Mouse (Mus musculus) spleen, adult 2 months (tissue): ENCODE measurements around the gene Ryr1. TPM values are rescaled to one million over a fixed set of nuclear protein-coding genes. Genes with fewer than 3 reads are reported as not detected.

Experiments
- DNase-seq, 2 experiments: peaks; one replicate each; pipeline versions ENCODE4 v3.0.0 to v3.0.0-alpha.2; 2012 to 2021; ENCODE audit warnings: low spot score in 2 of 2, low read depth in 1 of 2
- H3K27ac ChIP-seq: fragments of 200-500 bp; 2 replicates; pipeline ENCODE4 v1.5.1; 2012; ENCODE audit warnings: low read length, inconsistent platforms; ENCODE audit not compliant: insufficient read depth
- H3K27me3 ChIP-seq: fragments of 200-500 bp; 2 replicates; pipeline ENCODE4 v1.6.1; 2012; ENCODE audit warnings: mild to moderate bottlenecking, moderate library complexity, low read length, inconsistent platforms; ENCODE audit not compliant: control insufficient read depth, insufficient read depth
- H3K36me3 ChIP-seq: fragments of 200-500 bp; 2 replicates; pipeline ENCODE4 v1.6.1; 2012; ENCODE audit warnings: mild to moderate bottlenecking, low read length, inconsistent platforms; ENCODE audit not compliant: control insufficient read depth, insufficient read depth
- H3K4me1 ChIP-seq: fragments of 200-500 bp; 2 replicates; pipeline ENCODE4 v1.6.1; 2011; ENCODE audit warnings: inconsistent platforms; ENCODE audit not compliant: control insufficient read depth, insufficient read depth, insufficient read length
- H3K4me3 ChIP-seq: fragments of 200-500 bp; 2 replicates; pipeline ENCODE4 v1.5.1; 2011; ENCODE audit warnings: mild to moderate bottlenecking, inconsistent platforms; ENCODE audit not compliant: insufficient read depth, insufficient read length; ENCODE audit errors: extremely low read depth
- CTCF ChIP-seq: fragments of 200-500 bp; IDR thresholded peaks from 2 replicates; pipeline ENCODE4 v1.5.1; 2011; ENCODE audit warnings: mild to moderate bottlenecking, inconsistent platforms; ENCODE audit not compliant: insufficient read depth, insufficient read length, insufficient replicate concordance; ENCODE audit errors: extremely low read depth
- POLR2A ChIP-seq: fragments of 200-500 bp; IDR thresholded peaks from 2 replicates; pipeline ENCODE4 v1.6.1; 2011; ENCODE audit warnings: low read depth, low read length, inconsistent platforms
- WGBS: fragments of 180-500 bp; shearing (Covaris S2); methylation state at CpG from one replicate; pipeline ENCODE4 v1.1.7; 2018; 5-methylcytosine and 5-hydroxymethylcytosine counted together
- polyA plus RNA-seq: library from polyadenylated mRNA; depleted of rRNA; stranded (reverse); fragments of >200 nt; gene quantifications from 2 replicates; pipeline ENCODE4 v1.2.3, GENCODE M21; 2012

The Ryr1 gene
- polyA plus RNA-seq, 1 experiment = 0.27 TPM

GRCm38 (mm10) chr7:29026811-29027210 lies 98.2 kb downstream of the Ryr1 start:
- Histone ChIP-seq H3K4me3 (no peak overlapping the region), H3K36me3 (no peaks in the 10 kb centered on the region), H3K4me1 (peaks cover 6% of the 10 kb centered on the region; the same call in 1 of the 2 replicates), H3K27ac (no peak overlapping the region), H3K27me3 (no peaks in the 10 kb centered on the region)
- no peak for DNase-seq
- no peak for TF ChIP-seq POLR2A
- no peak for TF ChIP-seq CTCF
- 83% methylated on average over 4 of the region's 4 CpGs for WGBS

- TF ChIP-seq CTCF (no peak), POLR2A (no peak)
- no peak for DNase-seq
- peaks cover 6% of the 10 kb centered on the region; the same call in 1 of the 2 replicates for H3K4me1 ChIP-seq
- H3K27ac ChIP-seq = no peak overlapping the region
- no peak overlapping the region for H3K4me3 ChIP-seq
- no peaks in the 10 kb centered on the region for H3K27me3 ChIP-seq
- no peaks in the 10 kb centered on the region for H3K36me3 ChIP-seq
- 79% methylated on average over 5 of the region's 5 CpGs for WGBS
These were observed 98.8 kb downstream of the Ryr1 start for GRCm38 (mm10) chr7:29026195-29026594.

GRCm38 (mm10) chr7:29025566-29025965 lies 99.4 kb downstream of the Ryr1 start:
- 45% methylated on average over 7 of the region's 7 CpGs for WGBS
- H3K4me3 ChIP-seq = no peak overlapping the region

GRCm38 (mm10) chr7:29023514-29023913 lies 101.5 kb downstream of the Ryr1 start:
- DNase-seq = no peak
- Histone ChIP-seq H3K4me3 (no peak overlapping the region), H3K27ac (no peak overlapping the region), H3K27me3 (peaks cover 7% of the 10 kb centered on the region), H3K4me1 (peaks cover 13% of the 10 kb centered on the region), H3K36me3 (no peaks in the 10 kb centered on the region)
- TF ChIP-seq POLR2A = no peak
- no peak for TF ChIP-seq CTCF
- WGBS = 78% methylated on average over 8 of the region's 8 CpGs

More at GRCm38 (mm10) chr7:29025566-29025965, 99.4 kb downstream of the Ryr1 start:
- Histone ChIP-seq H3K36me3 (no peaks in the 10 kb centered on the region), H3K27ac (no peak overlapping the region), H3K4me1 (peaks cover 6% of the 10 kb centered on the region; the same call in 1 of the 2 replicates), H3K27me3 (no peaks in the 10 kb centered on the region)
- peak in 1 of 2 experiments; percentile 60 for DNase-seq
- TF ChIP-seq POLR2A = no peak
- no peak for TF ChIP-seq CTCF

GRCm38 (mm10) chr7:29022479-29022878 lies 102.5 kb downstream of the Ryr1 start:
- Histone ChIP-seq H3K27ac (no peak overlapping the region), H3K27me3 (peaks cover 7% of the 10 kb centered on the region), H3K4me3 (no peak overlapping the region), H3K36me3 (no peaks in the 10 kb centered on the region), H3K4me1 (peaks cover 13% of the 10 kb centered on the region)
- 93% methylated on average over 8 of the region's 8 CpGs for whole genome bisulfite sequencing
- DNase-seq = no peak
- TF ChIP-seq POLR2A (no peak), CTCF (no peak)

GRCm38 (mm10) chr7:29019447-29020220 lies 105.3 kb downstream of the Ryr1 start:
- Histone ChIP-seq H3K4me3 (peak overlapping the region; percentile 43), H3K36me3 (no peaks in the 10 kb centered on the region), H3K27me3 (peaks cover 7% of the 10 kb centered on the region), H3K4me1 (peaks cover 7% of the 10 kb centered on the region), H3K27ac (no peak overlapping the region)
- 5% methylated on average over 86 of the region's 88 CpGs for WGBS
- DNase-seq = no peak
- TF ChIP-seq POLR2A = no peak
- no peak for TF ChIP-seq CTCF

- WGBS = 91% methylated on average over 7 of the region's 7 CpGs
- no peak overlapping the region for H3K27ac ChIP-seq
- H3K4me1 ChIP-seq = peaks cover 7% of the 10 kb centered on the region; the same call in 1 of the 2 replicates
- TF ChIP-seq CTCF = no peak
- TF ChIP-seq POLR2A = no peak
- no peak overlapping the region for H3K4me3 ChIP-seq
- no peaks in the 10 kb centered on the region for H3K36me3 ChIP-seq
- H3K27me3 ChIP-seq = peaks cover 7% of the 10 kb centered on the region
- no peak for DNase-seq
These were observed 107.8 kb downstream of the Ryr1 start for GRCm38 (mm10) chr7:29017222-29017621.
